Mouse (Mus musculus) right cerebral cortex, postnatal 10 days (tissue): ENCODE data around the gene Alg5.
"Not testable (repeated sequence)": the region's sequence is repeated elsewhere in the genome, so short reads cannot be mapped to it uniquely, and the experiment has no call there.

Experiments
- DNase-seq, 2 experiments: peaks; one replicate each; pipeline ENCODE4 v3.0.0; 2021; ENCODE audit warnings: low spot score in 2 of 2

Alg5 gene

DNA sequence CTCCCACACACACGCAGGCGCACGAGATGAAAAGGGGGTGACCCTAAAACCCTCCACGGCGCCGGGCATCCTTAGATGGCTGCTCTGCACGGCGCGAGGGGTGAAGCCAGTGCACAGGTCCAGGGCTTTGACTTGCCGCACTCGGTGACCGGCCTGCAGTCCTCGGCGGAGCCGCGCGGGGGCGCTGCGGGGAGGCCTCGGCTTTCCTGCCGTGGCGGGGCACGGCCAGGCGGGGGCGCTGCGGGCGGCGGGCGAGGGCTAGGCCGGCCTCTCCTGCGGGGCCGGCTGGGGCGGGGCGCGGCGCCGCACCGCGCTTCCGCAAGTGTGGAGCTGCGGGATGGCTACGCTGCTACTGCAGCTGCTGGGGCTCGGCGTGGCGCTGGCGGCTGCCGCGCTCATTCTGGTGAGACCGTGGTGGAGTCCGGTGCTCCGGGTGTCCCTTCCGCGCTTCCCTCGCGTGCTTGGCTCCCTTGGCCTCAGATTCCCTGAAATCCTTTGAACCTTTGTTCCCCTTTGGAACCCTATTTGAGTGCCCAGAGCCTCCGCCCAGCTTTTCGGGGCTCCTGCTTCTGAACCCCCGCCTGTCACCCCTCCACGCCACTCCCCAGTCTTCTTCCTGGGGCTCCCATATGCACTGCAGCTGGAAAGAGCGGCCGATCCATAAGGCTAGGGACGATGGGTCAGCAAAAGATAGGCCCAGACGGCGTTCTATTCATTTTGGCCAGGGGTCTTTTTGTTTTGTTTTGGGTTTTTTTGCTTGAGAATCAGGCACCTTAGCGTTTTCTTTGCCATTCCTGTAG, at the start of gene Alg5, which contains the start of gene Exosc8:
Alg5 (plus strand) TSS at position 293 of the 800 bp plus-strand sequence.
Exosc8 (minus strand) TSS at position 147 of the 800 bp plus-strand sequence.
- DNase-seq: peak; percentile 89

- no peak for DNase-seq
Measured at GRCm38 (mm10) chr3:54687245-54687644, 48.1 kb upstream of the Alg5 start.

DNA sequence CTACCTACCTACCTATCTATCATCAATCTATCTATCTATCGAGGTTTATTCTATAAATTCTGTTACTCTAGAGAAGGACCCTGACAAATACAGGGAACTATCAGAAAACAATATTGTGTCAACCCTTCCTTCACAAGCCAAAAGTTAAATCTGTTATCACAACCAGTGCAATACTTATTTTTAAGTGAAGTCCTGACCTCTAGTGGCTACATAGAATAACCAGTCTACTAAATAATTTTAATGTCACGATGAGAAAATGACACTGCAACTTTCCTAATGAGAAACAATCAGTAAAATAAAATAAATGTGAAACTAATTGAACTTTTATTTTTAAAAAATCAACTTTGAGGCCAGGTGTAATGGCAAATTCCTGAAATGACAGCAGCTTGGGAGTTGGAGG, 46.2 kb upstream of the Alg5 start:
- DNase-seq: no peak

- peak; percentile 96 to 97 for DNase-seq
Measured at GRCm38 (mm10) chr3:54692202-54693055, 42.9 kb upstream of the Alg5 start, which contains the start of gene Supt20. TSS of gene Supt20 (plus strand) at chr3:54692807.

- no peak for DNase-seq
Measured at GRCm38 (mm10) chr3:54693056-54693415, 42.3 kb upstream of the Alg5 start.

- DNase-seq: no peak
Measured at GRCm38 (mm10) chr3:54699759-54700301, 35.5 kb upstream of the Alg5 start.

DNA sequence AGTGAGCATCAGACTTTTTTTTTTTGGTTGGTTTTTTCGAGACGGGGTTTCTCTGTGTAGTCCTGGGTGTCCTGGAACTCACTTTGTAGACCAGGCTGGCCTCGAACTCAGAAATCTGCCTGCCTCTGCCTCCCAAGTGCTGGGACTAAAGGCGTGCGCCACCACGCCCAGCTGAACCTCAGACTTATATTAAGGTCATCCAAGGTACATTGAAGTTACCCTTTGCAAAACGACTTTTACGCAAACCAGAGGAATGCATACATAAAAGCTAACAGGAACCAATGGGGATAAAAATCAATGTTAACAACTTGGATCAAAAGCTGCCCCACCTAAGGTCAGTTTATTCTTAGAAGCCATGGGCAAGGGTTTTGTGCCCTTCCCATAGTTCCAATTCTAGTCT, 31.2 kb upstream of the Alg5 start:
- not testable (repeated sequence) for DNase-seq

DNA sequence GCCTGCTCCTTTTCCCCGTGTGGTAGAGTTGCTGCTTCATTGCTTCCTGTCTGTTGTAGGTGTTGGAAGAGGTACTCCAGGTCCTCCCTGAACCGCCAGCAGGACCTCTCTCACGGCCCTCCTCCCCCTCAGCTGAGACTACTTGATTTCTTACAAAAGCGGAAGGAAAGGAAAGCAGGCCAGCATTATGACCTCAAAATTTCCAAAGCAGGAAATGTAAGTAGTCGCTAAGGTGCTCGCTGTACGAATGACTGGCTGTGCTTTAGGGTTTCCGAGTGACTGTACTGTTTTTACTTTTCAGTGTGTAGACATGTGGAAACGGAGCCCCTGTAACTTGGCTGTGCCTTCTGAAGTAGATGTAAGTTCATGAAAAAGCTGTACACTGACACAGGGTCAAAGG, 26.4 kb upstream of the Alg5 start:
- no peak for DNase-seq

DNA sequence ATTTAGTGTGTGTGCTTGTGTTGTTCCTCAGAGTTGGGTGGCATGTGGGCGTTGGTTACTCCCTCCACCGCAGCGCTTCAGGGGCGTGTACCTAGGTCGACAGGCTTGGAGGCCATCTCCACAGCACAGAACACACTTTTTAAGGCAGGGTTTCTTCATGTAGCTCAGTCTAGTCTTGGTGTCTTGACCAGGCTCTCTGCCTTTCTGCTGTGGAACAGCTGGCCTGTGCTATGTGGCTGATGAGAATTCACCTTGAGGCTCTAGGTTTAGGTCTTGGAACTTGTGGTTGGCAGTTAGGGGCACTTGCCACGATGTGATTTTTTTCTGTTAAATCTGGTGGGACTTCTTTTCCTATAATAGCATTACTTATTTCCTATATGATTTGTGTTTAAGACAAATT, 21.1 kb upstream of the Alg5 start, which contains the start of gene Gm21958:
Gm21958 (minus strand) TSS at position 101 of the 400 bp plus-strand sequence.
- DNase-seq: no peak

GRCm38 (mm10) chr3:54715461-54715860, 19.9 kb upstream of the Alg5 start:
- no peak for DNase-seq

GRCm38 (mm10) chr3:54717348-54717747, 18.0 kb upstream of the Alg5 start:
- no peak for DNase-seq

- DNase-seq: no peak
Measured at GRCm38 (mm10) chr3:54718947-54719346, 16.4 kb upstream of the Alg5 start.

DNA sequence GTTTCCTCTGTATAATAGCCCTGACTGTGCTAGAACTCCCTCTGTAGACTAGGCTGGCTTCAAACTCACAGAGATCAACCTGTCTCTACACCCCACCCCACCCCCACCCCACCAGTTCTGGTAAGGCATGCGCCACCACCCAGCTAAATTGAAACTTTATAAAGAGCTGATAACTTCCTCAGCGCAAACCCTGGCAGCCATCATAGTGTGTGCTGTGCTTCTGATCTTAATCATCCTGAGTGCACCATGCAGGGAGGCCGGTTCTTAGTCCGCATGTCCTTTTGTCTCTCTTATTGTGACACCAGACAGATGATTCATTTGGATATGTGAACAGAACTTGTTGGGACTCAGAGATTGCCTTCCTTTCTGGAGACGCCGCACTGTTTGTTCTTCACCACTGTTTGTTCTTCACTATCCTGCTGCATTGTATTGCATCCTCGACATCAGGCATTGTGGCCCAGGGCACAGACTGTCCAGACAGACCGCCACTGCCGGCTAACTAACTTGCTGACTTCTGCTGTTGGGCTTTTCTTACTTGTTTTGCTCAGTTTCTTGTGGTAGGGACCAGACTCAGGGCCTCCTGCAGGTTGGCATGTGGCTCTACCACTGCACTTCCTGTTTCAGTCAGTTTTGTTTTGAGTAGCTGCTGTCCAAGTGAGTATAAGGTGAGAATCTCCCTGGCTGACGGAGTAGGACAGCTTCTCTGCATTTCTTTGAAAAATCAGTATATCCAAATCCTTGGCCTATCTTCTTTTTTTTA, 11.4 kb upstream of the Alg5 start:
- DNase-seq: no peak

GRCm38 (mm10) chr3:54725344-54725743, 10.0 kb upstream of the Alg5 start:
- no peak for DNase-seq

DNA sequence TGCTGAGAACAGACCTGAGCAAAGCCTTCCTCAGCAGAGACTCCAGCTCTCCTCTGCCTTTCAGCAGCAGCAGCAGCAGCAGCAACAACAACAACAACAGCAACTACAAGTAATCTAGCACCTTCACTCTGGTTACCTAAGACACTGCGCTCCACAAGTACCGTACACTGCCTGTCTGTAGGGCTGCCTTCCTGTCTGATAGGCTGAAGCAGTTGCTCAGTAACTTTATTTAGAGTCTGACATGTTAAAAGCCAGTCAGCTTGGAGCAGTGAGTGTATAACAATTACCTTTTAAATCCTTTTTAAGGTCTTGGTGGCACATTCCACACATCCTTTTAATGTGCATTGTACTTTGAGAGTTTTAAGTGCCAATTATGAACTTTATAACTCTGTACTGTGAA, 7.8 kb upstream of the Alg5 start:
- no peak for DNase-seq

GRCm38 (mm10) chr3:54728100-54728499, 7.2 kb upstream of the Alg5 start:
- DNase-seq: no peak

- DNase-seq: no peak
Measured at GRCm38 (mm10) chr3:54731626-54732150, 3.7 kb upstream of the Alg5 start.

DNA sequence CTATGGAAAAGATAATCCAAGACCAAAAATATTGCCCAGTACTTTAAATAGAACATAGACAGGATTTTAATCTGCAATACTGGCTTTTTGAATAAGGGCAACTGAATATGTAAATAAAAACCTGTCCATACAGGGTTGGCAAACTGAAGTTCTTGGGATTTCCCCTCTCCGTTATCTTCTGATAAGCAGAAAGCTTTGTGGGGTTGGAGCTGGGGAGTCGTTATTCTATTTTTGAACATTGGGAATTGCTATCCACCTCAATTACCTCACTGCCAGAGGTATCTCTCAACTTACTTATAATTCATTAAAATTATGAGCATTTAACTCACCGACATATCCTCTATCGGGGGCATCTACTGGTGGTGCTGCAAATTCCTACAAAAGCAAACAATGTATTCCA, 3.0 kb upstream of the Alg5 start:
- no peak for DNase-seq

- peak; percentile 92 to 94 for DNase-seq
Measured at GRCm38 (mm10) chr3:54734411-54735246, 710 bp upstream of the Alg5 start.
